Mouse (Mus musculus) ES-Bruce4 (cell line): ENCODE results near the gene Thrap3.

ENCODE experiments used
- CTCF ChIP-seq: IDR thresholded peaks from one replicate; pipeline ENCODE4 v1.8.1; 2011; ENCODE audit warnings: low read depth, low read length
- POLR2A ChIP-seq: IDR thresholded peaks from one replicate; pipeline ENCODE4 v1.8.1; 2011; ENCODE audit warnings: low read length; ENCODE audit not compliant: insufficient read depth

GRCm38 (mm10) chr4:126134639-126135038 is 67.9 kb downstream of the Thrap3 start:
- TF ChIP-seq CTCF (no peak), POLR2A (no peak)
